Mouse (Mus musculus) left cerebral cortex, postnatal 25 days (tissue): Measurements from ENCODE around the gene Rhog. TPM values are rescaled to one million over a fixed set of nuclear protein-coding genes. Genes with fewer than 3 reads are reported as not detected.
"Not testable (repeated sequence)": the region's sequence is repeated elsewhere in the genome, so short reads cannot be mapped to it uniquely, and the experiment has no call there.

ENCODE experiments used
- DNase-seq, 2 experiments: peaks; one replicate each; pipeline ENCODE4 v3.0.0; 2022; ENCODE audit warnings: low spot score in 2 of 2, mixed read lengths in 1 of 2
- intact Hi-C: fragments of 180-260 bp; cut with DNase I; formaldehyde crosslinking; loops from one replicate; pipeline ENCODE4 v1.15.1; 2025
- total RNA-seq, 2 experiments: library from RNA; stranded (reverse); gene quantifications; 2 replicates each; pipeline ENCODE4 v1.2.3; 2021

Gene Rhog
- 10 to 100 TPM; 22.7 to 23.5 TPM for total RNA-seq

DNA sequence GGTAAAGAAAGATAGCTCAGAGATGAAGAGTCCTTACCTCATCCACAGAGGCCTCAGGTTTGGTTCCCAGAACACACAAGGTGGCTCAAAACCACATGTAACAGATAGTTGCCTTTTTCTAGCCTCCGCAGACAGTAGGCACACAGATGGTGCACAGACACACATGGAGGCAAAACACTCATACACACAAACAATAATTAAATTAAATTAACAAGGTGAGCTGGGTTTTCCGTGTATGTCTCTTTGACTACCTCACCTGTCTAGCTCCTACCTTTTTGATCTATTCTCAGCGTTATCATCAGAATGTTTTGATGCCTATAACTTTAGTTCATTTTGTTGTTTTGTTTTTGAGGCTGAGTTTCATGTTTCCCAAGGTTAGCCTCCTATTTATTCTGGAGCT lies at the start of gene Rhog:
Gene Rhog, minus strand, starts transcription at position 101 of the 400 bp plus-strand sequence.
- no peak for DNase-seq
- intact Hi-C loops, result no loop called here

DNA sequence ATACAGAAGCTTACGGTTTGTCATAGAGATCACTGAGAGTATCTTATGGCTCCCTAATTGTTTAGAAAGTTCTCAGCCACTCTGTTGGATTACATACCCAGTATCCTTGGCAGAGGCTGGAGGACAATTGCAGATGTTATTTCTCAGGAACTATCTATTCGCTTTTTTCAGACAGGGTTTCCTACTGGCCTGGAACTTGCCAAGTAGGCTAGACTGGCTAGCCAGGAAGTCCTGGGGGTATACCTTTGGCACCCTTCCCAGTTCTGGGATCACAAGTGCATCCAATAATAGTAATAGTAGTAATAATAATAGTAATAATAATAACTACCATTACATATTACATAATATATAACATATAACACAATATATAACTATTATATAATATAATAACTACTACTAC lies 49.7 kb upstream of the Rhog start:
- DNase-seq, result no peak
- intact Hi-C loops, result no loop called here

DNA sequence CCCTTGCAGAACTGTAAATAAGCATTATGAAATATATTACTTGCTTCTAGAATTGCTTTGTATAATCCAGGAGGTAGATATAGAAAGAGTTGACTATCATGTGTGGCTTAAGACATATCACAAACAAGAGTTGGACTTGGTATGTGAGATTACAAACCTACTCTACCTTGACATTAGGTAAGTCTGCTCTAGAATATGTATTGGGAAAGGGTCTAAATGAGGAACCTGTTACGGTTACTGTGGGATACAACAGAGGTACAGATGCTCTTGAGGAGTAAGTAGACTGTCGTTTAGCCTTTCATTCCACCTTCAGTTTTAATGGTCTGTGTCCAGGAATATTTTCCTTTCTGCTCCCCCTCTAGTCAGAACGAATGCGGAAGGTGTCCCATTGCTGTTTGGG lies 46.6 kb upstream of the Rhog start:
- no peak for DNase-seq
- intact Hi-C loops, result no loop called here

DNA sequence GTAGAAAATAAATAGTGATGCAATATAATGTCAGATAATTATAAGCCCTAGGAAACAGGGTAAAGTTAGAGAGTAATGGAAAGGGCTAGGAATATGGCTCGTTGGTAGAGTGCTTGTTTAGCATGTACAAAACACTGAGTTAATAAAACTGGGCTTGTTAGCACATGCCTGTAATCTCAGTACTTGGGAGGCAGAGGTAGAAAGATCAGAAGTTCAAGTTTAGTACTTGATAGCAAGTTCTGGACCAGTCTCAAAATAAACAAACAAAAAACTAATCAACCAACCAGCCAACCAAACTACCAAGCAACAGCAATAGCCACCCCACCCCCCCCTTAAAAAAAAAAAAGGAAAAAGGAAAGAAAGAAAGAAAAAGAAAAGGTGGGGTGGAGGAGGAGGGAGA lies 44.9 kb upstream of the Rhog start:
- intact Hi-C loops, result no loop called here
- DNase-seq, result no peak

DNA sequence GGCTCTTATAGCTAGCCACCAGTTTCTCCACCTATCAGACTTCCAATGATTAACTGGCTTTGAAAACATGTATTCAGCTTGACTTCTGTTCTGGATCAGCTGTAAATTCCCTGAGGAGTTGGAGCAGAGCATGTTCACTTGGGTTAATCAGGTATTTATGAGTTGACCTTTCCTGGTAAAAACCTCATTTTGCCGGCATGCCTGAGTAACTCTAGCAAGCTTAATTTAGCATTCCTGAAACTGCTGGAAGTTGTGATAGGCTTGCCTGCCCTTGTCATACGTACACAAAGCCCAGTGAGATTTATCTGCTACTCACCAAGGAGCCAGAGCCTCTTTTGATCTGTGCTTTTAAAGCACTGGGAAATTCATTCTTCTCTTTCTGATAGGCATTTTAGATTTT lies 37.4 kb upstream of the Rhog start:
- intact Hi-C loops, result no loop called here
- no peak for DNase-seq

DNA sequence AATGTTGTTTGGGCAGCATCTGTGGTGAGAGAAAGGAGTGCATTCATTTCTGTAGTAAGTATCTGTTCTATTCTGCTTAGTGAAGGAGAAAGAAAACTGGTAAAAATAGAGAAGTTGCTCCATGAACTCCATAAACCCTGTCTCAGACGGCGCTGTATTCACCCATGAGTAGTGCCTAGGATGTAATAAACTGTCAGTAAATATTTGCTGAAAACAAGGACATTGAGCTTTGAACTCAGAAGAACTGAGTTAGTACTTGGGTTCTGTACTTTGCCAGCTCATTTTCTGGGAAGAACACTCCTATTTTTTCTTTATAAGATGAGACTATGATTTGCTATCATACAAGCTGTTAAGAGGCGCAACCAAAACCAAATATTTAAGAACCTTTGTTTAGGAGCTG lies 36.4 kb upstream of the Rhog start:
- intact Hi-C loops, result no loop called here
- DNase-seq, result no peak

DNA sequence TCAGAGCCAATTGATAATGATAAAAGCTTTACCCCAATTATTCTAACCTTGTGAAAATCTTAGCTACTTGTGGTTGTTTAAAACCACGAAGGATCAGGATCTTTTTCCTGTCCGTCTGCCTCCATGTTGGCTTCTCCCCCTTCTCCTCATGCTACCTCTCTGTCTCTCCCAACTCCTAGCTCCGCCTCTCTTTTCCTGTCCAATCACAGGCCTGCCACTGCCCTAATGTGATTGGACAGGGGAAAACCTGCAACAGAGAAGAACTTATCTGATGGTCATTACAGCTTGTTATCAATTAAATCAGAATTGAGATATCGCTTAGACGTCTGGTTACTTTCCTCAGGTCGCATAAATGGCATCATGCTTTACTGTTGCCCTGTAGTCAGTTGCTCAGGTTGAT lies 33.6 kb upstream of the Rhog start:
- intact Hi-C loops, result no loop called here
- DNase-seq, result no peak

DNA sequence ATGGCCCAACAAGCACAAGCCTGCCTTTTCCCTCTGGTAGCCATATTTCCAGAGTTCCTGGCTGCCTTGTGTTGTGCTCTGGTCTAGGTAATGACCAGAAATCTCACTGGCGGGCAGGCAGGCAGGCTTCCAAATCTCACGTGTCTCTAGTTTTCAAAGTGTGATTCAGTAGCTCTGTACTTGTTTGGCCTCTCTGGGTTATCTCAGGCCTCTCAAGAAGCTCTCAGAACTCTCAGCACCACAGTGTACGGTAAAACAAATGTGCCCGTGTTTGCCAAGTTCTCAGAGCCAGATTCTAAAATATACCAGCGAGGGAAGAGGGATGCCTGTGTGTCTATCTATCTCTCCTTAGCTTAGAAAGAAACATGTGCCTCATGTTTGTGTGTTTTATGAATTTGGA lies 26.4 kb upstream of the Rhog start:
- intact Hi-C loops, result no loop called here
- peak in 1 of 2 experiments; percentile 58 for DNase-seq

DNA sequence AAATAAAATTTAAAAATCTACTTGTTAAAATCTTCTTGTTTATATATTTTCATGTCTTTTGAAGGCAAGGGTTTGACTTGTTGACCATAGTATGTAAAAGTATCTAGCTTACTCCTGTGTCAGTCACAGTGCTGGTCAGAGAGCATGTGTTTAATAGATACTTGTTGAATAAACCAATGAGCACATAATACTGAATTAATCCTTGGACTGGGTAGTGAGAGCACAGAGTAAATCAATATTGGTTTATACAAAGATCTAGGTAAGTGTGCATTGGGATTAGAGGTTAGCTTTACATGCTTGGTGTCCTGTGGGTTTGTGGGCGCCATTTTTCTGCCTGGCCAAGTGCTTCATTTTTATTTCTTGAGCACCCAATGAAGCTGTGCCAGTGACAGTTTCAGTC lies 25.5 kb upstream of the Rhog start:
- DNase-seq, result no peak
- intact Hi-C loops, result no loop called here

DNA sequence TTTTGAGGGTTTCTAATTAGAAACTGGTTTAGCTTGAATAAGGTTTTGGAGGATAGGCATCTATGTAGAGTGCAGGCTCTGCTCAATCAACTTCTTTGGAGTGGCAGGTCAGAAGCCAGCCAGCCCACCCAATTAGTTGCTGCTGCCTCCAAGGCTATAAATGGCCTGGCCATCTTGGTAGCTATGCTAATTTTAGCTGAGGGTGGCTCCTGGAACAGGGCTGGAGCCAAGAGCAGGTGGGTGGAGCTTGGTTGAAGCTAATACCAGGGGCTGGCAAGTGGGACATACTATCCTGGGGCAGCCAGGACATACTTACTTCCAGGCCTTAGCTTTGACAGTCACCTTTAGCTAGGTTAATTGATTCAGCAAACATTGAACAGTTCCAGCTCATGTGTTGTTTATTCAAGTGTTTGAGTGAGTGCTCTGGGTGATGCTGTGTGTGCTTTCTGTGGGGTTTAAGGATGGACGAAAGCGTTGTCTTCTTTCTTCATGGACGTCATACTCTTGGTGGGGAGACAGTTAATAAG lies 16.6 kb upstream of the Rhog start:
- intact Hi-C loops, result no loop called here

DNA sequence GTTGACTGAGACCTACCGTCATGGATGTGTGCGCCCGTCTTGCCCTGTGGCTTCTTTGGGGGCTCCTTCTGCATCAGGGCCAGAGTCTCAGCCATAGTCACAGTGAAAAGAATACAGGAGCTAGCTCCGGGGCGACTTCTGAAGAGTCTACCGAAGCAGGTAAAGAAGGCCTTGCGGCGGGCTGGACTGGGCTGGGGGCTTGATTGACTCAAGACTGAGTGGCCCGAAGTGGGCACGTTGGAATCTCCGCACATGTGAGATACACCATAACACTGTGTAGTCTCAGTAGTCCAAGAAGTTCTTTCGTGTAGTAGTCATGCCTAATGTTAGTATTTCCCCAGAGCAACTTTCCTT lies 12.5 kb upstream of the Rhog start:
- DNase-seq, result no peak
- intact Hi-C loops, result loop anchor here (5.0 kb wide), 1 partner anchor 99 kb away; no protein-coding TSS in a partner anchor

More for the DNA sequence above, 16.6 kb upstream of the Rhog start:
- no peak for DNase-seq

DNA sequence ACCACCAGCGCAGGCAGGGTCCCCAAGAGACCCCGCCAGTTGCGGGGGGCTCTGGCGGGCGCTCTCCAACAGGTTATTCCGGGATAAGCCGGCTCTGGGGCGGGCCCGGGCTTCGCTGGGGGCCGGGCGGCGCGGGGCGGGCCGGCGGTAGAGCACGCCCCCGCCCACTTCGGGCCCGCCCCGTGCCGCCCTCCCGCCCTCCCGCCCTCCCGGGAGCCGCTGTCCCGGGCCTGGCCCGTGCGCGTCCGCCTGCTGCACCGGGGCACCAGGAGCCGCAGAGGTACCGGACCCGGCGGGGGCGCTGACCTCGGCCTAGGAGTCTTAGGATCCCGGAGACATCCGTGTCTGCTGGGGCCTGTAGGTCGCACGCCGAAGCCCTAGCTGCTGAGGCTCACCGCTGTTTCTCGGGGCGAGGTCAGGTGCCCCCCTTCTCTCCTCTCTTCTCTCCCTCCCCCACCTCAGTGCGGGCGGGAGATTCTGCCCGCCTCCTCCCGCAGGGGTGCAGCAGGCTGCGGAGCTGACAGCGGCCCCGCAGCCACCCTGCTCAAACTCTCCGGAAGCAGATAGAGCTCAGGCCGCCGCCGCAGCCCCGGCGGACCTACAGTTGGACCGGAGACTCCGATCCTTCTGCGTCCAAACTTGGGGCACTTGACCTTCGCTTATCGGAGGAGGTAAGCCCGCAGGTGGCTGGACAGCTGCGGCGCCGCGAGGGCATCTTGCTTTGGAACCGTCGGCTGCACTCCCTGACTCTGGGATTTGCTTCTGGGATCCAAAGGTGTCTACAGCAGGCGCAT lies 11.9 kb upstream of the Rhog start, which contains the start of gene Stim1:
Gene Stim1, plus strand, starts transcription at position 206 of the 794 bp plus-strand sequence.
- DNase-seq, result peak; percentile 44 to 48
- intact Hi-C loops, result loop anchor here (2.0 to 5.0 kb wide), 2 partner anchors 100 to 149 kb away; no protein-coding TSS in a partner anchor

DNA sequence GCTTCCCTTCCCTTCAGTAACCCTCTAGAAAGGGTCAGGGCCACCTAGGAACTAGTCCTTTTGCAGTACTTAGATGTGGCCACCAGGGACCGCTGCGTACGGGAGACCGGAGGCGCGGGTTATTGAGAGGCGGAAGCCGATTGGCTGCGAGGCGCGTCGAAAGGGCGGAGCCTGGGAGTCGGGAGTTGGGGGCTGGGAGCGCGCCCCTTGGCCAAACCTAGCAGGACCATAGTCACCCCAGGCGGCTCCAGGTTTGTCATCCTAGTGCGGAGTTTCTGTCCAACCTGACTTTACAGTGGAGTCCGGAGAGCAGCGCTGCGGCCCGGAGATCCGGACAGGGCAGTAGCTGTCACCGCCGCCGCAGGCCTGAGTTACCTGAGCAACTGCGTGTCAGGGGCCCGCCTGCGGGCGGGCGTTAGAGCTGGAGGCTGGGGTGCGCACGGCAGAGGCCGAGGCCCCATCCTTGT lies 11.3 kb upstream of the Rhog start:
- intact Hi-C loops, result loop anchor here (2.0 to 5.0 kb wide), 2 partner anchors 100 to 150 kb away; no protein-coding TSS in a partner anchor
- DNase-seq, result peak; percentile 94 to 95

DNA sequence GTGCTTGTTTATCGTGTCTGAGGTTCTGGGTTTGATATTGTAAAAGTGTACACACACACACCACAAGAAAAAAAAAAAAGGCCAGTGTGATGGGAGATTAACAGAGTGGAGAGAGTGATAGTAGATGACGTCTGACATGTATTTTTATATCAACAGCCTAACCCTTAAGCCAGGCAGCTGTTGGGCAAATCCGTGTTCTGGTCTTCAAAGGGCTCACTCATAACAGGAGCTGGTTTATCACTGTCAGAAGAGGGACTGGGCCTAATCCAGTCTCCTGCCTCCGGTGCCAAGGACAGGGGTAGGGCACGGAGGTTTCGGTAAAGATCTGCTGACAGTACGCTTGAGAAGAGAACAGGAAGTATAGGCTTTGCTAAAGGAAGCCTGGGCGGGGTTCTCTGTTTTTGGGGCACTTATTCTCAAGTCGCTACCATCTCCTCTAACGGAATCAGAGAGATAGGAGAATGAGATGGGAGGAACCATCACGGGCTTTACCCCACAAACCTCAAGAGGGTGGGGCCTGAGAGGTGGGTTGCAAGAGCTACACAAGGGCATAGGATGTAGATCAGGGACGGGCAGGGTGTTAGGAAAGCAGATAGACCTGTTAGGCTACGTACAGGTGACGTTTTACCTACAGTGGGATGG lies 10.7 kb upstream of the Rhog start:
- intact Hi-C loops, result loop anchor here (2.0 to 5.0 kb wide), 2 partner anchors 101 to 150 kb away; no protein-coding TSS in a partner anchor
- peak in 1 of 2 experiments; percentile 11 for DNase-seq

DNA sequence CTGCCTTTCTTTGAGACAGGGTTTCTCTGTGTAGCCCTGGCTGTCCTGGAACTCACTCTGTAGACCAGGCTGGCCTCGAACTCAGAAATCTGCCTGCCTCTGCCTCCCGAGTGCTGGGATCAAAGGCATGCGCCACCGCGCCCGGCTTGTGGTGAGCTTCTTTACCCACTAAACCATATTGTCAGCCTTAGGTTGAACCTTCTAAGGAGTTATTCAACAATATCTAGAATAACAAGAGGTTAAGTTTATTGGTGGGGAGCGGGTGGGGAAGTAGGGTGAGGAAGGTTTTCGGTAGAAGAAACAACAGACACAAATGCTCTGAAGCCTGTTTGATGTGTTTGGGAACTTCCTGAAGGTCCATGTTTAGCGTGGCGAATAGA lies 10.2 kb upstream of the Rhog start:
- DNase-seq, result not testable (repeated sequence)
- intact Hi-C loops, result loop anchor here (2.0 to 5.0 kb wide), 2 partner anchors 101 to 151 kb away; no protein-coding TSS in a partner anchor

DNA sequence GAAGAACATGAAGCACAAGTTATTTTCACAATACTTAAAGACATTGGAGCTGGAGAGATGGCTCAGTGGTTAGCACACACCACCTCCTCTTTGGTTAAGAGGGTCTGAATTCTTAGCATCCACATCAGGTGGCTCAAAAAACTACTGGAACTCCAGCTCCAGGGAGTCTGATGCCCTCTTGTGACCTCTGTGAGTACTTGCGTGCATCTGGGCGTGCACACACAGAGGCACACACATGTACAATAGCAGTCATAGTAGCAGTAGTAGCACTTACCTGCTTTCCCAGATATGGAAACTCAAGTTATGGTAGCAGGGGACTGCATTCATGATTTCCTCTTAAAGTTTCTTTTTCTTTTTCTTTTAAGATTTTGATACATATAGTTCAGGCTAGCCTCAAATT lies 7.2 kb upstream of the Rhog start:
- intact Hi-C loops, result no loop called here
- no peak for DNase-seq

DNA sequence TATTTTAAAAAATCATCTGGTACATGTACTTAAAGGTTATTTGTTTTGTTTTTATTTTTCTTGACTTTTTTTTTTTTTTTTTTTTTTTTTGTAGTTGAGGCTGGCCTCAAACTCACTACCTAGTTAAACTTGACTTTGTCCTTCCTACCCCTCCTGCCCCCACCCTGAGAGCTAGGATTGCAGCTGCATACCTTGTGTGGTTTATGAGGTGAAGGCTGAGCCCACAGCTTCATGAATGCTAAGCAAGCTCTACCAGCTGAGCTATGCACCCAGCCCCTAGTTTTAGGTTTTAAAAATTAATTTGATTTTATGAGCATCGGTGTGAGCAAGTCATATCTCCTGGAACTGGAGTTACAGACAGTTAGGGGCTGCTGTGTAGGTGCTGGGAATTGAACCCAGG lies 4.7 kb upstream of the Rhog start:
- no peak for DNase-seq
- intact Hi-C loops, result no loop called here

DNA sequence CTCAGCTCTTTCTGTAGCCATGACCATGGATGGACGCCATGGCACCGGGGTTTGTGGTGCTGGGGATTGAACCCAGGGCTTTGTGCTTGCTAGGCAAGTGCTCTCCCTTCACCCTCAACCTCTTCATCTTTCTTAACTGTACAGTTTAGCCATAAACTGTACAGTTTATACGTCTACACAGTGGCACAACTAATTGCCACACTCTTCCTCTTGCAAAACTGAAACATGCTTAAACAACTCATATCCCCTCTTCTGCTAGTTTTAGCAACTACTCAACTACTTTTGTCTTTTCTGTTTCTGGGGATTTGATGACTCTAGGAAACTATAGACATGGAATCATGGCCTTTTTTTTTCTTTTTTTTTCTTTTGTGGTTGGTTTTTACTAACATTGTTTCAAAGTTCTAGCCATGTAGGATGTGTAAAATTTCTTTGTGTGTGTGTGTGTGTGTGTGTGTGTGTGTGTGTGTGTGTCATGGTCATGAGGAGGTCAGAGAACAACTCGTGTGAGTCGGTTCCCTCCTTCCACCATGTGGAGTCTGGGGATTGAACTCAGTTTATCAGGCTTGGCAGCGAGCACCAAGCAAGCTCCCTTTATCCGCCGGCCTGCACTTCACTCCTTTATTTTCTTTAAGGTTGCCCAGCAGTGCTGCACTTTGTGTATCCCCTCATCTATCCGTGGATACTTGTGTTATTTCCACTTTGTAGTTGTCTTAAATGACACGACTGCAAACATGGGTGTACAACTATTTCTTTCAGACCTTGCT lies 4.0 kb upstream of the Rhog start:
- intact Hi-C loops, result loop anchor here (2.0 kb wide), 1 partner anchor 157 kb away; no protein-coding TSS in a partner anchor
- DNase-seq, result no peak

DNA sequence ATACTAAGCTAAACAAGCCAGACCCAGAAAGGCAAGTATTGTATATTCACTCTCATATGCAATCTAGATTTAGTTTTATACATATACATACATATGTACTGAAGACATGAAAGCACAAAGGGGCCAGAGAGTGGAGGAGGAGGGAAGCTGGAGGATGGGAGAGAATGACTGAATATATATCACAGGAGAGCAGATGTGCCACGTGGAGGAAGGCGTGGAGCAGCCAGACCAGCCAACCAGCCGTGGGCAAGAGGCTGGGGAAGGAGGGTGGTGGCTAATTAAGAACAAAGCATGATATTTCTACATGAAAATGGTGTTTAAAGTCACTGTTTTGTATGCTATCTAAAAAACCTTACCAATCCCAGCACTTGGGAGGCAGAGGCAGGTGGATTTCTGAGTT lies 2.9 kb upstream of the Rhog start:
- no peak for DNase-seq

DNA sequence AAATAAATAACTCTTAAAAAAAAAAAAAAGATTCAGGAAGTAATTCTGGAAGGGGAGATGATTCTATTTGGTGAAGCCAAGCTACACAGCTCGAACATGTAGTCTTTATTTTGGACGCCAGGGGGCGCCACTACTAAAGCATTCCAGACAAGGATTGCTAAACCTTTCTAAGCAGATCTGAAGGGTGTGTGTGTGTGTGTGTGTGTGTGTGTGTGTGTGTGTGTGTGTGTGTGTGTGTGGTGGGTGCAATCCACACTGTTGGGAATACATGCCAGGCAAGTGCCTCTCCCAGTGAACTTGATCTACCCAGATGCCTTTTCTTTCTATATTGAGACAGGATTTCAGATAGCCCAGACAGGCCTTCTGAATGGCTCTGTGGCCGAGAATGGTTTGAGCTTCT lies 2.3 kb upstream of the Rhog start:
- intact Hi-C loops, result loop anchor here (2.0 kb wide), 1 partner anchor 159 kb away; no protein-coding TSS in a partner anchor

More for the DNA sequence above, 2.9 kb upstream of the Rhog start:
- intact Hi-C loops, result loop anchor here (2.0 kb wide), 1 partner anchor 158 kb away; no protein-coding TSS in a partner anchor

More for the DNA sequence above, 2.3 kb upstream of the Rhog start:
- DNase-seq, result peak; percentile 76 to 81
